Mouse (Mus musculus) stomach, embryonic 15.5 days (tissue): ENCODE results near the gene Rbms2. TPM values are rescaled to one million over a fixed set of nuclear protein-coding genes. Genes with fewer than 3 reads are reported as not detected.
"Not testable (repeated sequence)": the region's sequence is repeated elsewhere in the genome, so short reads cannot be mapped to it uniquely, and the experiment has no call there.

Experiments
- ATAC-seq: fragments of 200-750 bp; cut with Nextera tagmentation; 2 replicates; pipeline ENCODE4 v1.8.0; 2017; ENCODE audit warnings: low read depth, moderate number of reproducible peaks, moderate TSS enrichment; ENCODE audit not compliant: insufficient read depth, low FRiP score
- H3K27ac ChIP-seq: fragments of 300-500 bp; sonication (generic); 2 replicates; pipeline ENCODE4 v1.5.1; 2015; ENCODE audit warnings: mild to moderate bottlenecking, inconsistent platforms
- H3K27me3 ChIP-seq: fragments of 300-500 bp; sonication (generic); replicated peaks from 2 replicates; pipeline ENCODE4 v1.6.1; 2015; ENCODE audit warnings: inconsistent platforms
- H3K36me3 ChIP-seq: fragments of 300-500 bp; sonication (generic); 2 replicates; pipeline ENCODE4 v1.6.1; 2015; ENCODE audit warnings: inconsistent platforms
- H3K4me1 ChIP-seq: fragments of 300-500 bp; sonication (generic); 2 replicates; pipeline ENCODE4 v1.6.1; 2015; ENCODE audit warnings: inconsistent platforms
- H3K4me2 ChIP-seq: fragments of 300-500 bp; sonication (generic); 2 replicates; pipeline ENCODE4 v1.6.1; 2015; ENCODE audit warnings: mild to moderate bottlenecking, inconsistent platforms
- H3K4me3 ChIP-seq: fragments of 300-500 bp; sonication (generic); replicated peaks from 2 replicates; pipeline ENCODE4 v1.5.1; 2015; ENCODE audit warnings: inconsistent platforms
- H3K9ac ChIP-seq: fragments of 300-500 bp; sonication (generic); 2 replicates; pipeline ENCODE4 v1.6.1; 2015; ENCODE audit warnings: inconsistent platforms
- H3K9me3 ChIP-seq: fragments of 300-500 bp; sonication (generic); 2 replicates; pipeline ENCODE4 v1.6.1; 2016; ENCODE audit warnings: inconsistent platforms
- WGBS: fragments of 180-500 bp; shearing (Covaris S2); methylation state at CpG from one replicate; pipeline ENCODE4 v1.1.7; 2015; 5-methylcytosine and 5-hydroxymethylcytosine counted together
- polyA plus RNA-seq: library from polyadenylated mRNA; unstranded; fragments of >200 nt; fragmentation: Nextera tagmentation; extraction: Ambion mirVana; gene quantifications from 2 replicates; pipeline ENCODE4 v1.2.1, GENCODE M21; 2015

Gene Rbms2
- polyA plus RNA-seq, 1 experiment from 2014 or later, result 27.3 TPM

- Histone ChIP-seq H3K27ac (peak overlapping the region; percentile 95), H3K4me2 (peak overlapping the region; percentile 86), H3K9me3 (no peaks in the 10 kb centered on the region), H3K27me3 (no peaks in the 10 kb centered on the region), H3K9ac (no peak overlapping the region), H3K4me1 (peaks cover 50% of the 10 kb centered on the region), H3K4me3 (peak overlapping the region; percentile 79), H3K36me3 (peaks cover 6% of the 10 kb centered on the region)
- ATAC-seq, result peak; percentile 83
- WGBS, result 15% methylated on average over 19 of the region's 19 CpGs
These were observed 85.6 kb downstream of the Rbms2 start for GRCm38 (mm10) chr10:128094340-128094968.

GRCm38 (mm10) chr10:128093496-128094294 lies 86.4 kb downstream of the Rbms2 start:
- H3K9me3 ChIP-seq, result no peaks in the 10 kb centered on the region
- WGBS, result 32% methylated on average over 13 of the region's 13 CpGs
- H3K4me2 ChIP-seq, result peak overlapping the region; percentile 86
- H3K4me3 ChIP-seq, result peak overlapping the region; percentile 79
- H3K27ac ChIP-seq, result peak overlapping the region; percentile 95
- H3K4me1 ChIP-seq, result peaks cover 50% of the 10 kb centered on the region
- no peak for ATAC-seq
- H3K9ac ChIP-seq, result 0 out of 2 replicates have a peak overlapping the region, but pooled peaks have one; percentile 65
- H3K27me3 ChIP-seq, result no peaks in the 10 kb centered on the region
- H3K36me3 ChIP-seq, result peaks cover 14% of the 10 kb centered on the region

- peak overlapping the region; percentile 86 for H3K4me2 ChIP-seq
- under 1% methylated on average over 67 of the region's 88 CpGs for WGBS
- no peaks in the 10 kb centered on the region for H3K27me3 ChIP-seq
- H3K9ac ChIP-seq, result peak overlapping the region; percentile 65
- H3K4me1 ChIP-seq, result peaks cover 44% of the 10 kb centered on the region
- peak overlapping the region; percentile 79 for H3K4me3 ChIP-seq
- ATAC-seq, result peak; percentile 46
- peak overlapping the region; percentile 95 for H3K27ac ChIP-seq
- H3K9me3 ChIP-seq, result no peaks in the 10 kb centered on the region
- H3K36me3 ChIP-seq, result peaks cover 23% of the 10 kb centered on the region
These were observed 87.3 kb downstream of the Rbms2 start for GRCm38 (mm10) chr10:128092506-128093495.

- Histone ChIP-seq H3K36me3 (peaks cover 26% of the 10 kb centered on the region), H3K27ac (peak within 1 kb of the TSS; percentile 95), H3K4me1 (peaks cover 44% of the 10 kb centered on the region), H3K9ac (peak within 1 kb of the TSS; percentile 65), H3K27me3 (no peaks in the 10 kb centered on the region), H3K9me3 (no peaks in the 10 kb centered on the region), H3K4me3 (peak within 1 kb of the TSS; percentile 79), H3K4me2 (peak within 1 kb of the TSS; percentile 86)
- 1% methylated on average over 20 of the region's 20 CpGs for WGBS
- peak; percentile 37 for ATAC-seq
These were observed 88.3 kb downstream of the Rbms2 start, which contains the start of gene Baz2a for GRCm38 (mm10) chr10:128091564-128092505. Baz2a (plus strand) TSS chr10:128091577.

- H3K9ac ChIP-seq, result peak overlapping the region; percentile 19; the same call in 1 of the 2 replicates
- H3K27me3 ChIP-seq, result no peaks in the 10 kb centered on the region
- peak overlapping the region; percentile 86 for H3K4me2 ChIP-seq
- peaks cover 40% of the 10 kb centered on the region for H3K4me1 ChIP-seq
- no peaks in the 10 kb centered on the region for H3K9me3 ChIP-seq
- peak; percentile 78 for ATAC-seq
- peaks cover 33% of the 10 kb centered on the region for H3K36me3 ChIP-seq
- peak overlapping the region; percentile 79 for H3K4me3 ChIP-seq
- H3K27ac ChIP-seq, result peak overlapping the region; percentile 95
- 5% methylated on average over 14 of the region's 14 CpGs for WGBS
These were observed 89.2 kb downstream of the Rbms2 start for GRCm38 (mm10) chr10:128090651-128091563.

DNA sequence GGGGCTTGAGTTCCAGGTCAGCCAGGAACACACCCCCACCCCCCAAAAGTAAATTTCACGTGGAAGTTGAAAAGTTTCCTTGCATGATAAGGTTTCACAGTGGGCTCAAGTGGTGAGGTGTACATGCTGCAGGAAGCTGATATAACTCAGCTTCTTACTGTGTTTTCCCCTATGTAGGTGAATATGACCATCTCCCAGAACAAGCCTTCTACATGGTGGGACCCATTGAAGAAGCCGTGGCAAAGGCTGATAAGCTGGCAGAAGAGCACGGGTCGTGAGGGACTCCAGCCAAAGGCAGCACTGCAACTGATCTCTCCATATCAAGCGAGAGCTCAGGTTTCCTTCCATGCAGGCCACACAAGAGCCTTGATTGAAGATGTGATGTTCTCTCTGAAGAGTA lies 90.3 kb downstream of the Rbms2 start:
- Histone ChIP-seq H3K9ac (no peak overlapping the region), H3K4me1 (peaks cover 33% of the 10 kb centered on the region), H3K27me3 (no peaks in the 10 kb centered on the region), H3K36me3 (peaks cover 44% of the 10 kb centered on the region), H3K4me2 (no peak overlapping the region), H3K27ac (no peak overlapping the region), H3K4me3 (no peak overlapping the region), H3K9me3 (no peaks in the 10 kb centered on the region)
- 62% methylated on average over 5 of the region's 5 CpGs for WGBS
- no peak for ATAC-seq

DNA sequence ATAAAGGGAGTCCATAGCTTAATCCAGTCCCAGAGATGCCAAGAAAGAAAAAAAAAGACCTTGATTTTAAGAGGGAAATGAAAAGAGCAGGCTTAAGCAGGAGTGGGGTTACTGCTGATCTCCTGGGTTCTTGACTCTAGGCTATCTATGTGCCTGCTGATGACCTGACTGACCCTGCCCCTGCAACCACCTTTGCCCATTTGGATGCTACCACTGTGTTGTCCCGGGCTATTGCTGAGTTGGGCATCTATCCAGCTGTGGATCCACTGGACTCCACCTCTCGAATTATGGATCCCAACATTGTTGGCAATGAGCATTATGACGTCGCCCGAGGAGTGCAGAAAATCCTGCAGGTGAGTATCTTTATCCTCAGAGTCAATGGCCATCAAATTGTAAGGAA lies 91.9 kb downstream of the Rbms2 start:
- Histone ChIP-seq H3K36me3 (peaks cover 44% of the 10 kb centered on the region), H3K9me3 (no peaks in the 10 kb centered on the region), H3K9ac (no peak overlapping the region), H3K4me1 (peaks cover 17% of the 10 kb centered on the region), H3K4me3 (no peak overlapping the region), H3K27ac (no peak overlapping the region), H3K27me3 (no peaks in the 10 kb centered on the region), H3K4me2 (no peak overlapping the region)
- WGBS, result 92% methylated on average over 5 of the region's 5 CpGs
- ATAC-seq, result no peak

GRCm38 (mm10) chr10:128087216-128087615 lies 92.9 kb downstream of the Rbms2 start:
- not testable (repeated sequence) for H3K9ac ChIP-seq, H3K9me3 ChIP-seq, H3K27ac ChIP-seq, ATAC-seq, H3K4me3 ChIP-seq, H3K4me2 ChIP-seq, H3K27me3 ChIP-seq
- H3K36me3 ChIP-seq, result peaks cover 44% of the 10 kb centered on the region
- peaks cover 17% of the 10 kb centered on the region for H3K4me1 ChIP-seq
- WGBS, result 69% methylated on average over 2 of the region's 2 CpGs

DNA sequence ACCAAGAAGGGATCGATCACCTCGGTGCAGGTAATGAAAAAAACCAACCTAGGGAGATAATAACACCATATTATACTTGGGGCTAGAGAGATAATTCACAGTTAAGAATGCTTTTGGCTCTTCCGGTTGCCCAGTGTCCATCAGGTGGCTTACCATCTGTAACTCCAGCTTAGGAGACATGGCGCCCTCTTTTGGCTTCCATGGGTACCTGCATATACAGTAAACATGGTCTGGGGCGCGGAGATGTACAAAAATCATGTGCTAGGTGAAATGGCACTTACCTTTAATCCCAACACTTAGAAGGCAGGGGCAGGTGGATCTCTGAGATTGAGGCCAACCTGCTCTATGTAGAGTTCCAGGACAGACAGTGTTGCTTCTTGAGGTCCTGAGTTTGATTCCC lies 93.7 kb downstream of the Rbms2 start:
- Histone ChIP-seq H3K27ac (no peak overlapping the region), H3K27me3 (no peaks in the 10 kb centered on the region), H3K4me1 (peaks cover 11% of the 10 kb centered on the region), H3K9me3 (no peaks in the 10 kb centered on the region), H3K36me3 (peaks cover 44% of the 10 kb centered on the region), H3K4me2 (no peak overlapping the region), H3K4me3 (no peak overlapping the region), H3K9ac (no peak overlapping the region)
- 74% methylated on average over 6 of the region's 6 CpGs for WGBS
- ATAC-seq, result no peak

DNA sequence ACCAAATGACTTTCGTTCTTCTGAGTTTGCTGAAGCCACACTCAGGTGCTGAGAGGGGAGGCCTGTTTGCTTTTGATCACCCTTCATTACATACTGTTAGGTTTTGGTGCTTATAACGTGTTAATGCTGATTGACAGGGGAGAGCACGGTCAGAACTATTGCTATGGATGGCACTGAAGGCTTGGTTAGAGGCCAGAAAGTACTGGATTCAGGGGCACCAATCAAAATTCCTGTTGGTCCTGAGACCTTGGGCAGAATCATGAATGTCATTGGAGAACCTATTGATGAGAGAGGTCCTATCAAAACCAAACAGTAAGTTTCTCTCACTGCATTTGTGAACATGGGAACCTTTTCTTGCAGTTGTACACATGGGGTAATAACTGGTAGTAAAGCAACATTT lies 95.9 kb downstream of the Rbms2 start:
- Histone ChIP-seq H3K36me3 (peaks cover 35% of the 10 kb centered on the region), H3K9ac (peak overlapping the region; percentile 82), H3K9me3 (no peaks in the 10 kb centered on the region), H3K27me3 (no peaks in the 10 kb centered on the region), H3K27ac (peak overlapping the region; percentile 86), H3K4me3 (peak overlapping the region; percentile 91), H3K4me1 (0 out of 2 replicates have a peak, but pooled peaks cover 3% of the 10 kb centered on the region), H3K4me2 (peak overlapping the region; percentile 71)
- 2% methylated on average over 3 of the region's 3 CpGs for WGBS
- ATAC-seq, result no peak
